Mouse (Mus musculus) intestine, postnatal 0 days (tissue): Measurements from ENCODE around the gene Nol4l. TPM values are rescaled to one million over a fixed set of nuclear protein-coding genes. Genes with fewer than 3 reads are reported as not detected.
A peak's percentile ranks its signal among the peaks of the same experiment; 100 is the strongest.

ENCODE experiments used
- ATAC-seq: fragments of 200-750 bp; cut with Nextera tagmentation; 2 replicates; pipeline ENCODE4 v1.8.0; 2017; ENCODE audit warnings: mild to moderate bottlenecking, moderate TSS enrichment, moderate library complexity
- H3K27ac ChIP-seq: fragments of 300-500 bp; sonication (generic); 2 replicates; pipeline ENCODE4 v1.5.1; 2014; ENCODE audit warnings: mild to moderate bottlenecking, low read depth, low read length, moderate library complexity
- H3K27me3 ChIP-seq: fragments of 300-500 bp; sonication (generic); replicated peaks from 2 replicates; pipeline ENCODE4 v1.6.1; 2014; ENCODE audit warnings: low read length, mixed read lengths; ENCODE audit not compliant: control insufficient read depth, insufficient read depth
- H3K36me3 ChIP-seq: fragments of 300-500 bp; sonication (generic); 2 replicates; pipeline ENCODE4 v1.6.1; 2014; ENCODE audit warnings: mild to moderate bottlenecking, moderate library complexity; ENCODE audit not compliant: control insufficient read depth, insufficient read depth
- H3K4me1 ChIP-seq: fragments of 300-500 bp; sonication (generic); replicated peaks from 2 replicates; pipeline ENCODE4 v1.6.1; 2014; ENCODE audit warnings: antibody characterized with exemption, low read length, mixed read lengths; ENCODE audit not compliant: control insufficient read depth, insufficient read depth
- H3K4me2 ChIP-seq: fragments of 300-500 bp; sonication (generic); replicated peaks from 2 replicates; pipeline ENCODE4 v1.6.1; 2014; ENCODE audit warnings: low read depth, mild to moderate bottlenecking, moderate library complexity
- H3K4me3 ChIP-seq: fragments of 300-500 bp; sonication (generic); 2 replicates; pipeline ENCODE4 v1.5.1; 2014; ENCODE audit warnings: low read depth, low read length
- H3K9ac ChIP-seq: fragments of 300-500 bp; sonication (generic); 2 replicates; pipeline ENCODE4 v1.6.1; 2014; ENCODE audit warnings: mild to moderate bottlenecking, low read depth, low read length
- H3K9me3 ChIP-seq: fragments of 300-500 bp; sonication (generic); 2 replicates; pipeline ENCODE4 v1.6.1; 2016; ENCODE audit warnings: mixed run types; ENCODE audit not compliant: control insufficient read depth
- CTCF ChIP-seq: sonication (generic); IDR thresholded peaks from 2 replicates; pipeline ENCODE4 v1.5.1; 2016; ENCODE audit warnings: low read depth, mild to moderate bottlenecking, control low read depth, antibody characterized with exemption, moderate library complexity
- WGBS: fragments of 180-500 bp; shearing (Covaris S2); extraction: QIAGEN DNeasy Blood & Tissue Kit; methylation state at CpG from one replicate; pipeline ENCODE4 v1.1.7; 2014; 5-methylcytosine and 5-hydroxymethylcytosine counted together
- polyA plus RNA-seq: library from polyadenylated mRNA; unstranded; fragments of >200 nt; fragmentation: Nextera tagmentation; extraction: Ambion mirVana; gene quantifications from 2 replicates; pipeline ENCODE4 v1.2.1, GENCODE M21; 2015

Nol4l gene
- polyA plus RNA-seq, 1 experiment from 2014 or later = 21.9 TPM

GRCm38 (mm10) chr2:153511562-153511961 is 18.2 kb downstream of the Nol4l start:
- TF ChIP-seq CTCF = no peak
- ATAC-seq = no peak

GRCm38 (mm10) chr2:153510136-153510535 is 19.6 kb downstream of the Nol4l start:
- H3K9ac ChIP-seq = no peak overlapping the region

More at GRCm38 (mm10) chr2:153511562-153511961, 18.2 kb downstream of the Nol4l start:
- Histone ChIP-seq H3K4me3 (no peak overlapping the region), H3K4me1 (peaks cover 5% of the 10 kb centered on the region), H3K9ac (no peak overlapping the region), H3K27me3 (no peaks in the 10 kb centered on the region), H3K4me2 (no peak overlapping the region), H3K27ac (no peak overlapping the region), H3K9me3 (no peaks in the 10 kb centered on the region), H3K36me3 (no peaks in the 10 kb centered on the region)
- 81% methylated on average over 6 of the region's 6 CpGs for WGBS

DNA sequence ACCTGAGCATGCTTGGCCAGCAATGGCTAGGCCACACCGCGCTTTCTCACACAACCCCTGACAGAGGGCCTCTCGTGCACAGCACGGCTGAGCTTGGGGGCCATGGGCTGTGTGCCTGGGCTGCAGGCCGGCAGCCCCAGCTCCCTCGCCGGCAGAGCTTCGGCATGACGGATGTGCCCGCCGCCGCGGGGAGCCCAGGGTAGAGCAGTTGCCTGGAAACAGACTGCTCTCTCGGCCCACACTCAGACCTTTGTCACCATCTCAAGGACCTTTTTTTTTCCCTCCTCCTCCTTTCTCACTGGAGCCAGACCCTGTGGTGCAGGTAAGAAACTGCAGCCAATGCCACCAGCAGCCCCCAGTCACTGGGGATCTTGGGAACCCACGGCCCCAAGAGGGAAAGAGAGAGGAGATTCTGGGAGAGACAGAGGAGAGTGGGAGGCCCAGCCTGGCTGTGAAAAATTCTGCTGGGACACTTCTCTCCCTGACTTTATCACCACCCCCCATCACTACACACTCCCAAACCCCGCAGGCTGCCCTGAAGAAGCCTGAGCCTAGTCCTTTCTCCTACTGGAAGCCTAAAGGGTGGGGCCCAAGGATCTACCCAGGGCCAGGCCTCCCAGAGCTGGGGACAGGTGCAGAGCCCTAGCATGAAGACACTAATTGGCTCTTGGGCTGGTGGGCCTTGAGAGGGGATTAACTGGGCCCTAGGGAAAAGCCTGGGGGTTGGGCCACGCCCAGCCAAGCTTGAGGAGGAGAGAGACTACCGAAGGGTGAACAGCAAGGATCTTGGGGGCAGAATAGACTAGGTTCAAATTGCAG is 20.4 kb downstream of the Nol4l start:
- ATAC-seq = peak; percentile 31; the same call in 1 of the 2 replicates
- Histone ChIP-seq H3K4me3 (no peak overlapping the region), H3K36me3 (no peaks in the 10 kb centered on the region), H3K4me2 (peak overlapping the region; percentile 45), H3K27ac (no peak overlapping the region), H3K4me1 (peaks cover 5% of the 10 kb centered on the region), H3K27me3 (no peaks in the 10 kb centered on the region), H3K9ac (no peak overlapping the region; the same call in 1 of the 2 replicates), H3K9me3 (no peaks in the 10 kb centered on the region)
- 17% methylated on average over 18 of the region's 18 CpGs for WGBS
- no peak for TF ChIP-seq CTCF

More at GRCm38 (mm10) chr2:153510136-153510535, 19.6 kb downstream of the Nol4l start:
- Histone ChIP-seq H3K27ac (no peak overlapping the region), H3K36me3 (no peaks in the 10 kb centered on the region), H3K27me3 (no peaks in the 10 kb centered on the region), H3K4me3 (no peak overlapping the region), H3K4me2 (no peak overlapping the region), H3K4me1 (peaks cover 5% of the 10 kb centered on the region), H3K9me3 (no peaks in the 10 kb centered on the region)
- ATAC-seq = no peak
- TF ChIP-seq CTCF = no peak
- 82% methylated on average over 8 of the region's 8 CpGs for WGBS

GRCm38 (mm10) chr2:153508405-153508804 is 21.4 kb downstream of the Nol4l start:
- Histone ChIP-seq H3K27ac (no peak overlapping the region), H3K27me3 (no peaks in the 10 kb centered on the region), H3K4me1 (peaks cover 5% of the 10 kb centered on the region), H3K9ac (no peak overlapping the region), H3K36me3 (no peaks in the 10 kb centered on the region), H3K4me3 (no peak overlapping the region), H3K9me3 (no peaks in the 10 kb centered on the region), H3K4me2 (no peak overlapping the region)
- no peak for ATAC-seq
- 75% methylated on average over 3 of the region's 3 CpGs for WGBS
- TF ChIP-seq CTCF = no peak

- no peak overlapping the region for H3K9ac ChIP-seq
- no peaks in the 10 kb centered on the region for H3K36me3 ChIP-seq
- no peak for TF ChIP-seq CTCF
- WGBS = 98% methylated on average over 2 of the region's 2 CpGs
- H3K27ac ChIP-seq = no peak overlapping the region
- H3K9me3 ChIP-seq = no peaks in the 10 kb centered on the region
- H3K4me3 ChIP-seq = no peak overlapping the region
- H3K4me2 ChIP-seq = no peak overlapping the region
- H3K4me1 ChIP-seq = peaks cover 5% of the 10 kb centered on the region
- no peaks in the 10 kb centered on the region for H3K27me3 ChIP-seq
- ATAC-seq = no peak
These were observed 21.8 kb downstream of the Nol4l start for GRCm38 (mm10) chr2:153507969-153508368.

DNA sequence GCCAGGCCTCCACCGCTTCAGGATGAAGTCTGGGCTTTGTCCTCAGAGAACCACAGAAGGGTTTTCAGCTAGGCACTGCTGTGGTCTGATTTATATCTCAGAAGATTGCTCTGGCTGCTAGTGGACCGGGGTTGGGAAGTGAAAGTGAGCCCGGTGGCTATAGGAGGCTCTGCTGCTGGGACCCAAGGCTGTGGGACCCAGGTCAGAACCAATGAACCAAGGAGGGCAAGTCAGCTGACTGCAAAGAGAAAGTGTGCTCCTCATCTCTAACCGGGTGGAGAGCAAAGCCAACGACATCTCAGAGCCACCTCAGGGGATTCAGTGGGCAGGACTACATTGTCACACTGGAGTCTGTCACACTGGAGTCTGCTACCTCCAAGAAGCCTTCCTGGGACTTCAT is 23.4 kb downstream of the Nol4l start:
- Histone ChIP-seq H3K4me1 (peaks cover 5% of the 10 kb centered on the region), H3K4me3 (no peak overlapping the region), H3K36me3 (no peaks in the 10 kb centered on the region), H3K9me3 (no peaks in the 10 kb centered on the region), H3K27ac (no peak overlapping the region), H3K9ac (no peak overlapping the region), H3K4me2 (no peak overlapping the region), H3K27me3 (no peaks in the 10 kb centered on the region)
- TF ChIP-seq CTCF = no peak
- 69% methylated on average over 5 of the region's 5 CpGs for WGBS
- ATAC-seq = no peak
